Mouse (Mus musculus): ENCODE data around the gene Krtap5-5. TPM values are rescaled to one million over a fixed set of nuclear protein-coding genes. Genes with fewer than 3 reads are reported as not detected.

Krtap5-5 gene
- total RNA-seq, 2 experiments from 2014 or later: not detected

DNA sequence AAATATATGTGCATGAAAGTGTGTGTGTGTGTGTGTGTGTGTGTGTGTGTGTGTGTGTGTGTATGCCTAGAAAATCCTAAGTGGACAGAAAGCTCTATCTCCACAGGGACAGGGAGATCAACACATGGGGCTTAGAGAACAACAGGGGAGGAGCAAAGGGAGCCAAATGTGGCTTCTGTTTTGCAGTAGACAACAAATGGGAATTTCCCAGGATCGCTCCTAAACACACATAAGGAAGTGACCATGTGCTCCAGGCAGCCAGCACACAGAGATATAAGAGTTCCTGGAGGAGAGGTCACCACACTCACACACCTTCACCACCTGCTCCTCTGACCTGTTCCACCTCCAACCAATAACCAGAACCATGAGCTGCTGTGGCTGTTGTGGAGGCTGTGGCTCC lies 28.7 kb downstream of the Krtap5-5 start, which contains the start of gene Krtap5-3:
TSS of gene Krtap5-3 (plus strand) at position 301 of the 400 bp plus-strand sequence.
- no peak within 1 kb of the TSS for H3K4me3 ChIP-seq
- H3K27ac ChIP-seq: no peak within 1 kb of the TSS
- no peak for TF ChIP-seq CTCF (conservative IDR thresholded peaks at IDR 0.05)
- DNase-seq (ENCODE audit: low spot score in 2 of 2): no peak

GRCm38 (mm10) chr7:142198748-142199147 lies 31.0 kb downstream of the Krtap5-5 start:
- TF ChIP-seq CTCF (conservative IDR thresholded peaks at IDR 0.05): no peak
- H3K4me3 ChIP-seq: no peak overlapping the region
- no peak overlapping the region for H3K27ac ChIP-seq
- DNase-seq (ENCODE audit: low spot score in 2 of 2): peak in 1 of 2 experiments; percentile 13

DNA sequence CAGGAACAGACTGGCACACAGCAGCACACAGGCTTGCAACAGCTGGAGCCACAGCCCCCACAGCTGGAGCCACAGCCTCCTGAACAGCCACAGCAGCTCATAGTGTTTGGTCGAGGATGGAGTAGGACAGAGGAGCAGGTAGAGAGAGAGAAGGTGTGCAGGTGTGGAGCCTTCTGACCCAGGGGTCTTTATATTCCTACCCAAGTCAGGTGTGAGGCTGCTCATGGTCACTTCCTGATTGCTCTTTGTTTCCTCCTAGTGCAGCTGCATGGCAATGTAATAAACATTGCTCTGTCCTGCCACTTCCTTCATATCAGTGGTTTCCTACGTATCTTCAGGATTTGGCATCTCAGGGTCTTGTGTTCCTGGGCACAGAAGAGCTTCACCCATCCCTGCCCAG lies 39.5 kb downstream of the Krtap5-5 start, which contains the start of gene Gm10153:
TSS of gene Gm10153 (minus strand) at position 101 of the 400 bp plus-strand sequence.
- no peak for TF ChIP-seq CTCF (conservative IDR thresholded peaks at IDR 0.05)

DNA sequence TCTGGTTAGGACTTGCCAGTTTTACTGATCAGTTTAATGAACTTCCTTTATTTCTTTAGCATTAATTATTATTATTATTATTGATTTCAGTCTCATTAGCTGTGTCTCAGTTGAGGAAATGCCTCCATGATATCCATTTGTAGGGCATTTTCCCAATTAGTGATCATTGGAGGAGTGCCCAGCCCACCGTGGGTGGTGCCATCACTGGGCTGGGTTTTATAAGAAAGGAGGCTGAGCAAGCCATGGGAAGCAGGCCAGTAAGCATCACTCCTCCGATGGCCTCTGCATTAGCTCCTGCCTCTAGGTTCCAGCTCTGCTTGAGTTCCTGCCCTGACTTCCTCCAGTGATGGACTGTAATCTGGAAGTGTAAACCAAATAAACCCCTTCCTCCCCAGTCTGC lies 41.6 kb downstream of the Krtap5-5 start:
- no peak for TF ChIP-seq CTCF (conservative IDR thresholded peaks at IDR 0.05)
- no peak for DNase-seq (ENCODE audit: low spot score in 2 of 2)

More for the DNA sequence above, 39.5 kb downstream of the Krtap5-5 start, which contains the start of gene Gm10153:
- Histone ChIP-seq H3K27ac (no peak within 1 kb of the TSS), H3K4me3 (no peak within 1 kb of the TSS)
- no peak for DNase-seq (ENCODE audit: low spot score in 2 of 2)

GRCm38 (mm10) chr7:142181021-142181420 lies 48.8 kb downstream of the Krtap5-5 start:
- Histone ChIP-seq H3K4me3 (no peak overlapping the region), H3K27ac (no peak overlapping the region)
- DNase-seq (ENCODE audit: low spot score in 2 of 2): no peak
- TF ChIP-seq CTCF (conservative IDR thresholded peaks at IDR 0.05): no peak

More for the DNA sequence above, 41.6 kb downstream of the Krtap5-5 start:
- Histone ChIP-seq H3K27ac (no peak overlapping the region), H3K4me3 (no peak overlapping the region)

Other genes starting within 250 kb of the Krtap5-5 start
- 10 to 100 TPM; 29.0 to 29.3 TPM for gene Mob2, start 168.9 kb downstream of the Krtap5-5 start, total RNA-seq (2021)
- 100 to 1,000 TPM; 126 to 127 TPM for gene Dusp8, start 134.1 kb downstream of the Krtap5-5 start, total RNA-seq (2021)
- not detected for gene Gm45618, start 109.2 kb downstream of the Krtap5-5 start, total RNA-seq (2021)
- gene Gm39115, start 93.9 kb downstream of the Krtap5-5 start, total RNA-seq (2021): not detected
- gene Gm45337, start 85.4 kb downstream of the Krtap5-5 start, total RNA-seq (2021): not detected
- not detected for gene Gm29735, start 72.9 kb downstream of the Krtap5-5 start, total RNA-seq (2021)
- not detected for gene Gm4553, start 64.2 kb downstream of the Krtap5-5 start, total RNA-seq (2021)
- not detected for gene Krtap5-2, start 54.0 kb downstream of the Krtap5-5 start, total RNA-seq (2021)
- not detected for gene Gm10153, start 39.6 kb downstream of the Krtap5-5 start, total RNA-seq (2021)
- not detected for gene Krtap5-3, start 28.6 kb downstream of the Krtap5-5 start, total RNA-seq (2021)
- gene Gm7579, start 18.1 kb downstream of the Krtap5-5 start, total RNA-seq (2021): not detected
- not detected for gene Gm40460, start 11.1 kb upstream of the Krtap5-5 start, total RNA-seq (2021)
- gene Gm2431, start 28.4 kb upstream of the Krtap5-5 start, total RNA-seq (2021): not detected
- gene Gm4559, start 44.4 kb upstream of the Krtap5-5 start, total RNA-seq (2021): not detected
- not detected for gene Krtap5-1, start 67.1 kb upstream of the Krtap5-5 start, total RNA-seq (2021)
- gene Krtap5-4, start 73.6 kb upstream of the Krtap5-5 start, total RNA-seq (2021): not detected
- 10 to 100 TPM; 35.3 to 38.6 TPM for gene Ifitm10, start 143.8 kb upstream of the Krtap5-5 start, total RNA-seq (2021)
- 1 to 10 TPM in 1 of 2 experiments, not detected in 1; 4.4 TPM for gene Gm49369, start 152.7 kb upstream of the Krtap5-5 start, total RNA-seq (2021)
- gene Ctsd, start 158.1 kb upstream of the Krtap5-5 start, total RNA-seq (2021): 100 to 1,000 TPM; 291 to 297 TPM
- not detected for gene Syt8, start 204.9 kb upstream of the Krtap5-5 start, total RNA-seq (2021)
- gene Tnni2, start 211.8 kb upstream of the Krtap5-5 start, total RNA-seq (2021): not detected
- gene Lsp1, start 230.8 kb upstream of the Krtap5-5 start, total RNA-seq (2021): 1 to 10 TPM; 1.4 to 1.7 TPM

All from layer of hippocampus, adult 2 months (tissue).